Mouse (Mus musculus) lung, postnatal 0 days (tissue): Measurements from ENCODE around the gene Cbx8. TPM values are rescaled to one million over a fixed set of nuclear protein-coding genes. Genes with fewer than 3 reads are reported as not detected.

Experiments
- ATAC-seq: fragments of 200-750 bp; cut with Nextera tagmentation; 2 replicates; pipeline ENCODE4 v1.8.0; 2017; ENCODE audit warnings: moderate library complexity
- DNase-seq: peaks from one replicate; pipeline ENCODE4 v3.0.0-alpha.2; 2016; ENCODE audit warnings: low spot score
- H3K27ac ChIP-seq: fragments of 300-500 bp; sonication (generic); 2 replicates; pipeline ENCODE4 v1.5.1; 2014; ENCODE audit warnings: antibody characterized with exemption, mild to moderate bottlenecking, low read length, mixed read lengths
- H3K27me3 ChIP-seq: fragments of 300-500 bp; sonication (generic); replicated peaks from 2 replicates; pipeline ENCODE4 v1.6.1; 2014; ENCODE audit warnings: low read length, mixed read lengths; ENCODE audit not compliant: insufficient read depth
- H3K36me3 ChIP-seq: fragments of 300-500 bp; sonication (generic); 2 replicates; pipeline ENCODE4 v1.6.1; 2014; ENCODE audit warnings: low read length, mixed read lengths; ENCODE audit not compliant: insufficient read depth
- H3K4me1 ChIP-seq: fragments of 300-500 bp; sonication (generic); 2 replicates; pipeline ENCODE4 v1.6.1; 2014; ENCODE audit warnings: antibody characterized with exemption, low read depth, low read length, mixed read lengths; ENCODE audit not compliant: insufficient read depth
- H3K4me2 ChIP-seq: fragments of 300-500 bp; sonication (generic); replicated peaks from 2 replicates; pipeline ENCODE4 v1.6.1; 2014; ENCODE audit warnings: low read depth, mild to moderate bottlenecking, low read length, moderate library complexity, mixed read lengths
- H3K4me3 ChIP-seq: fragments of 300-500 bp; sonication (generic); 2 replicates; pipeline ENCODE4 v1.5.1; 2014; ENCODE audit warnings: low read depth, low read length
- H3K9ac ChIP-seq: fragments of 300-500 bp; sonication (generic); replicated peaks from 2 replicates; pipeline ENCODE4 v1.6.1; 2014; ENCODE audit warnings: low read depth, mild to moderate bottlenecking
- H3K9me3 ChIP-seq: fragments of 300-500 bp; sonication (generic); 2 replicates; pipeline ENCODE4 v1.6.1; 2016; ENCODE audit warnings: low read length, mixed read lengths
- CTCF ChIP-seq: IDR thresholded peaks from 2 replicates; pipeline ENCODE4 v1.5.1; 2016; ENCODE audit warnings: antibody characterized with exemption, mild to moderate bottlenecking
- EP300 ChIP-seq: IDR thresholded peaks from 2 replicates; pipeline ENCODE4 v1.6.1; 2016; ENCODE audit warnings: antibody characterized with exemption, mild to moderate bottlenecking, control low read depth
- WGBS: fragments of 180-500 bp; shearing (Covaris S2); extraction: QIAGEN DNeasy Blood & Tissue Kit; methylation state at CpG from one replicate; pipeline ENCODE4 v1.1.7; 2014; 5-methylcytosine and 5-hydroxymethylcytosine counted together
- polyA plus RNA-seq: library from polyadenylated mRNA; unstranded; fragments of >200 nt; fragmentation: Nextera tagmentation; extraction: Ambion mirVana; gene quantifications from 2 replicates; pipeline ENCODE4 v1.2.1, GENCODE M21; 2015

Gene Cbx8
- polyA plus RNA-seq = 9.4 and 9.8 TPM in 2 replicates

DNA sequence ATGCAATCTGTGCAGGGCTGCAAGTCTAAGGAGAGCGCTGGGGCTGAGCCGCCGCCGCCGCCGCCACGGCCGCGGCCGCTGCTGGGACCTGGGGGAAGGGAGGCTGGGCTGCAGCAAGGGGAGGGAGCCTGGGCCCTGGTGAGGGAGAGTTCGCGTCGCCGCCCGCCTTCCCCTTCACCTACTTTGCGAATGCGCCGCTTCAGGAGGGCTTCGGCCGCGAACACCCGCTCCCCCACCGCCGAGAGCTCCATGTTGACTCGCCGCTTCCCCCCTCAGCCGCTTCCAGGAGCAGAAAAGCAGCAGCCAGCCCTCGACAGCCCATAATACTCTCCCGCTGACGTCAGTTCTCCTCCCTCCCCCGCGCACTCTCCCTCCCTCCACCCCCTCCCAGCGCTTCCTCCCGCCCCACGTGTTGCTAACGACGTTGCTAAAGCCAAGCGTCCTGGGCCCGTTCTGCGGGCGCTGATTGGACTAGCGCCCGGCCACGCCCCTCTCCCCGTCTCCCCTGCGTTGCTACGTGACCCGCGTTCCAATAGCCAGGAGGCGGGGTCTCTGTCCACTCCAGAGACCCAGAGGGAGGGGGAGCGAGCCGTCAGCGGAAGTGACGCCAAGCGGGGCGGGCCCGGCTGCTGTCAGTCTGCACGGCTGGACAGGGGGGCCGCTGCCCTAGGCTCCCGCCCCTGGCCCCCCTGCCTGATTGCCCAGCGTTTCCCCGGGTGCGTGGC lies at the start of gene Cbx8:
Cbx8 (minus strand) TSS at position 370 of the 725 bp plus-strand sequence.
- TF ChIP-seq CTCF = no peak
- TF ChIP-seq EP300 = no peak
- H3K9ac ChIP-seq = peak within 1 kb of the TSS; percentile 56
- under 1% methylated on average over 41 of the region's 63 CpGs for WGBS
- peak within 1 kb of the TSS; percentile 63 for H3K4me3 ChIP-seq
- peak within 1 kb of the TSS; percentile 75 for H3K27ac ChIP-seq
- no peaks in the 10 kb centered on the region for H3K9me3 ChIP-seq
- H3K36me3 ChIP-seq = no peaks in the 10 kb centered on the region; the same call in 1 of the 2 replicates
- peak; percentile 96 for ATAC-seq
- peak; percentile 99 for DNase-seq
- H3K27me3 ChIP-seq = peaks cover 48% of the 10 kb centered on the region
- peak within 1 kb of the TSS; percentile 99 for H3K4me2 ChIP-seq
- H3K4me1 ChIP-seq = peaks cover 19% of the 10 kb centered on the region

DNA sequence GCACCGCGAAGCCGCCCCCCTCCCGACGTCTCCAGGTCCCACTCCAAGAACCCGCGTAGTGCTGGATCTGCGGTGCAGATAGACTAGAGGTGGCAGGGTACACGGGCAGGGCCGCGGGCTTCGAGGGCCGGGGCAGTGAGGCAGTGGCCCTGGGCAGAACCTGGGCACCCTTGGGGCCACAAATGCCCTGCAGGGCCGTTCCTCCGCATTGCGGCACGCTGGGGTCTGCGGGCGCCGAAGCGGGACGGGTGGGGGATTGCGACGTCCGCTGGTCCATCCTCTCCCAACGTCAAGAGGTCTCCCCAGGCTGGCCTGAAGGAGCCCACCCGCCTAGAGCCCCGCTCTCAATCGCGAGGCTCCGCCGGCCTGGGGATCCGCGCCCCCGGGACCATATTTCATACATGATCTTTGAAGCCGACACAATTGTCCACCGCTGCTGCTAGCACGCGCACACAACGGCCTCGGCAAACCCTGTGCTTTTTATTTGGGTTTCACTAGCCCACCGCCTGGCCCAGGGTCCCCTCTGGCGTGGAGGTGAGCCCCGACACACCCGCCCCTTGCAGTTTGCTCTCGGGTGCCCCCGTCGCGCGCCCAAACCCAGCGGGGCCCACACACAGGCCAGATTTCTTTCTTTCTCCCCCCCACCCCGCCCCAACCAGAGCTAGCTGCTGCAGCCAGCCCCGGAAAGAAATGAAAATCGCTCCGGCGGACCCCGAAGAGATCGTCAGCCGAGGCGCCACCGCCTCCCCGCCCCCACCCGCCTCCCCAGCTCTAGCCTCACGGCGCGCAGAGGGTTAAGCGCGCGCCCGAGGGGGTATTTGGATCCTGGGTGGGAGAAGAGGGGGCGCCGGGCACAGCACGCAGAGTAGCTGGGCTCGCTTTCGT lies 49.5 kb upstream of the Cbx8 start:
- DNase-seq (no peak), ATAC-seq (no peak)
- peak overlapping the region; percentile 48 for H3K4me3 ChIP-seq
- H3K9ac ChIP-seq = peak overlapping the region; percentile 63
- H3K27me3 ChIP-seq = no peaks in the 10 kb centered on the region
- H3K9me3 ChIP-seq = no peaks in the 10 kb centered on the region
- no peaks in the 10 kb centered on the region for H3K36me3 ChIP-seq
- TF ChIP-seq EP300 (no peak), CTCF (no peak)
- H3K4me1 ChIP-seq = peaks cover 37% of the 10 kb centered on the region
- H3K27ac ChIP-seq = peak overlapping the region; percentile 74
- WGBS = 1% methylated on average over 67 of the region's 75 CpGs
- H3K4me2 ChIP-seq = peak overlapping the region; percentile 99

DNA sequence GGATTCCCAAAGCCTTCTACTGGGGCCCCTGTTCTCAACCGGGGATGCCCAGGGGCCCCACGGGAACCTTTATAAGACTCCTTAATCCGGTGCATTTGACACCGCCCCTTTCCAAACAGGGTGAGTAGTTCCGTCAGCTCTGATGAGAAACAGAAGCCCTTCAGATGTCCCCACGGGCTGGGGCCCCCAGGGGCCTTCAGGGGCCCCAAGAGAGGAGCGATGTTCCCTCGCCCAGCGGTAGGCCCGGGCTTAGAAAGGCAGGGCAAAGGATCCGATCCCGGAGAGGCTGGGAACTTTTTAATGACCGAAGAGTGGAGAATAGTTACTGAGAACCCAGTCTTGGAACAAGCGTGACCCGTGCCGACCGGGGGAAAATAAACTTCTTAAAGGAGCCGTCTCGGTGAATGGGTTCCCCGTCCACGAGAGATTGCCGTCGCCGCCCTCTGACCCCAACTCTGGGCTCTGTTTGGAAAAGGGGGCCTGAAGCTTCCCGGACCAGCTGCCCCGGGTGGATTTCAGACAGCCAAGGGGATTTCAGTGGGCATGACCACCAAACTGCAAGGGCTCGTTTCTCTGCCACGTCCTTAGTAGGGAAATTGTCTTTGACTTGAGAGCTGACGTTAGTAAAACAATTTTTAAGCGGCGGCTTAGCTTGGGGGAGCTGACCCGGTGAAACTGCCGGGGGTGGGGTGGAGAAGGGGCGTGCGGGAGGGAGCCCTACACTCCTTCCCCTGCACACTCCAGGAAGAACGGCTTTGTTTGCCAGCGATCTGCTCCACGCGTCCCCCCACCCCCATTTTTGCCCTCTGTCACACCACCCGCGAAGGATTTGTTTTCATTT lies 48.7 kb upstream of the Cbx8 start:
- peak overlapping the region; percentile 99 for H3K4me2 ChIP-seq
- H3K27me3 ChIP-seq = no peaks in the 10 kb centered on the region
- DNase-seq (peak; percentile 32), ATAC-seq (no peak)
- H3K4me1 ChIP-seq = peaks cover 37% of the 10 kb centered on the region
- TF ChIP-seq CTCF = no peak
- no peak for TF ChIP-seq EP300
- H3K9me3 ChIP-seq = no peaks in the 10 kb centered on the region
- peak overlapping the region; percentile 48 for H3K4me3 ChIP-seq
- H3K36me3 ChIP-seq = no peaks in the 10 kb centered on the region
- H3K27ac ChIP-seq = no peak overlapping the region
- WGBS = 2% methylated on average over 41 of the region's 41 CpGs
- H3K9ac ChIP-seq = no peak overlapping the region

DNA sequence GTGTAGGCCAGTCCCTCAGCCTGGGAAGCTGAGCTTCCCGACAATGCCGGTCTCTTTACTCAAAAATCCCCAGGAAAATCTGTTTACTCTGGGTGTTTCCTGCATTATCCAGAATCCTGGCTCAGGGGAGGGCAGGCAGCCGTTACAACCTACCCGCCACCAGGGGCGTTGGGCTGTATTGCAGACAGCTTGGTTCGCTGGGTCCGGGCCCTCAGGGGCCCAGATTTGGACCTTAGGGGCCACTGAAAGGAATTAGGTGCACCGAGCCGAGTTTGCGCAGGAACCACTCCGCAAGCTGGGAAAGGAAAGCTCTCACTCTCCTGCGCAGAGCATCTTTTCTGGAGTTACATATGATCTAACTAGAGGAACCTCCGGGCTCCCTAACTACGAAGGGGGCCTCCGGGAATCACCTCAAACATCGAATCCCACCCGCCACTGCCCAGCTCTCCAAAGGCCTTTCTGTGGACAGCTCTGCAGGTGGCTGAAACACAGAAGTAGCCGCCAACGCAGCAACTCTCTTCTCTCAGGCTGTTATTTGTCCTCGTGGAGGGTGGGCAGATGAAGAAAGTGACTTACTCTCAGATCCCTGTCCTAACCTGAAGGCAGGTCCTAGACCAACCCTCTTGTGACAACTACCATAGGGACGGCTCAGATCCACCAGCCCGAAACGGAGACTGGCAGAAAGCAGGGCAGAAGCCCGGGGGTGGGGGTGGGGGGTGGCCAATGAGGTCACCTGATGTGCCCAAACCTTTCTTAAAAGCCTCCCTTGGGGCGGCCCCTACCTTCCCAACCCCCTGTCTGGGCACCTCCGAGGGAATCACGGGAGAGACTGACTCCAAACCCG lies 47.8 kb upstream of the Cbx8 start:
- WGBS = 11% methylated on average over 28 of the region's 28 CpGs
- H3K4me2 ChIP-seq = no peak overlapping the region; the same call in 1 of the 2 replicates
- no peak overlapping the region for H3K27ac ChIP-seq
- H3K4me3 ChIP-seq = no peak overlapping the region
- H3K4me1 ChIP-seq = peaks cover 42% of the 10 kb centered on the region
- ATAC-seq (no peak), DNase-seq (peak; percentile 57)
- no peak for TF ChIP-seq EP300
- TF ChIP-seq CTCF = peak; percentile 70
- H3K9me3 ChIP-seq = no peaks in the 10 kb centered on the region
- no peaks in the 10 kb centered on the region for H3K27me3 ChIP-seq
- no peak overlapping the region for H3K9ac ChIP-seq
- no peaks in the 10 kb centered on the region for H3K36me3 ChIP-seq

DNA sequence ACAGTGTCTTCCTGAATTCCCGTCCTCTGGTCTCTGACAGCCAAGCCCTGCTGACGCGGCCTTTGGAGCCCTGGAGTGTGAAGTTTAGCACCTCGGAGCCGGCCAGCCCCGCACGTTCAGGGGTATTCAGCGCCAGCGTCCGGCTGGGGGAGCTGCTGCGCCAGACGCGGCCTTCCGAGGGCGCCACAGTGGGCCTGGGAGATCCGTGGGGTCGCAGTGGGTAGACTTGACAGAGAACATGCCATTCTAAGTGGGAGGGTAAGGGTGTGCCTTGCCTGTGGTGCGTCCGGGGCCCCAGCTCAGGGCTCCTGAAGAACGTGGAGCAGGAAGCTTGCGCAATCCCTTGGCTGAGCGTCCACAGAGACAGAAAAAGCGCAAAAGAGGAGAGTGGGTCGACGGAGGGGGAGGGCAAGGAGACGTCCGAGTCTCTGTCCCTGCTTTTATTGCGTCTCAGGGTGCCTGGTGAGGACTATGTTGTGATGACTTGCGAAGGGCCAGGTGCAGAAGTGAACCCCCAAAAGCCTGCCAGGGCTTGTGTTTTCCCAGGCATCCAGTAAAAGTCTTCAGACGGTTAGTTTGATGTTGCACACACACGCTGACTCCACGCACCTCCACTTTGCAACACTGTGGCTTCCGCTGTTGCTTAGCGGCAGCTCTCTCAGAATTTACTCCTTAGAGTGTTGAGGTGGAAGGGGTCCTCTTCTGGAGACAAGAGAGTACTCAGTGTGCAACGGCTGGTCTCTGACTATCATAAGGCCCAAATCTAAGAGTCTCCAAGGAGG lies 46.7 kb upstream of the Cbx8 start:
- H3K4me1 ChIP-seq = peaks cover 52% of the 10 kb centered on the region
- TF ChIP-seq CTCF = peak; percentile 65
- no peak for TF ChIP-seq EP300
- H3K4me3 ChIP-seq = no peak overlapping the region
- no peaks in the 10 kb centered on the region for H3K36me3 ChIP-seq
- H3K4me2 ChIP-seq = peak overlapping the region; percentile 79; the same call in 1 of the 2 replicates
- H3K9ac ChIP-seq = no peak overlapping the region
- H3K27me3 ChIP-seq = no peaks in the 10 kb centered on the region
- DNase-seq (peak; percentile 89), ATAC-seq (0 out of 2 replicates have a peak, but pooled peaks have one; percentile 5)
- 7% methylated on average over 32 of the region's 35 CpGs for WGBS
- no peak overlapping the region for H3K27ac ChIP-seq
- H3K9me3 ChIP-seq = no peaks in the 10 kb centered on the region
